Mouse (Mus musculus): Measurements from ENCODE around the gene Olfr1426. TPM values are rescaled to one million over a fixed set of nuclear protein-coding genes. Genes with fewer than 3 reads are reported as not detected.

Olfr1426 gene
- polyA plus RNA-seq (2015; fragmentation: Illumina TruSeq; extraction: RNeasy Lipid Tissue Mini Kit (QIAGEN cat#74804); ENCODE audit: insufficient read depth, low replicate concordance), result not detected

DNA sequence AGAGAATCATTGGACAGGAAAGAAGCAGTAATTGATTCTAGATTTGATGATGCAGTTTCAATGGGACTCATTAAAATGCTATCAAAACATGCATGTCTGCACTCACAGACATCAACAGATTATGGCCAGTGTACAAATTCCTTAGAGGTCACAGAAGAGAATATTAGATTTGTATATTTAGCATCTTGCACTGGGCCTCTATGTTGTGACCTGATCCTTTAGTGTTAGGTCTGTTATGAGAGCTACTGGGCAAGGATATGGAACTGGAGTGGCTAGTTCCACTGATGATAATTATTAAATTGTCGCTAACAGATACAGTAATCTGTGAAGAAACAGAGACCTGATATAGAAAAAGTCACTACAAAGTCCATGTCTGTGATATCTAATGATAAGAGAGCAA is at the start of gene Olfr1426:
Gene Olfr1426 (minus strand): TSS at position 101 of the 400 bp plus-strand sequence.

DNA sequence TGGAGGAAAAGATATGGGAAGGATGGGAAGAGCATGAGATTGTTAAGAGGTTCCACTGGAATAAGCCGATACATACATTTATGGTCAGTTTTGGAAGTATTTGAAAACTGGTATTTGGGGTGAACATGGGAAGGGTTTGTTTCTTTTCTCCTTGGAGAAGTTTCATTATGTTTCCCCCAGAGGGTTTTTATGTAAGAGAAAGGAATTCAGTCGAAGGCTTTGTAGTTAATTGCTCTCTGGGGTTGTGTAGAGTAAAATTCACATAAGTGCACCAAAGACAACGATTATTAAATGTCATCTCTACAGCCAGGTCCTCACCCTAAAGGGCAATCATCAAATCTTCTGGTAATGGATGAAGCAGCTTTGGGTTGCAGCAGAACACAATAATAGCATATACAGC is 31.3 kb upstream of the Olfr1426 start, which contains the start of gene Olfr76:
Gene Olfr76 (minus strand): TSS at position 101 of the 400 bp plus-strand sequence.

DNA sequence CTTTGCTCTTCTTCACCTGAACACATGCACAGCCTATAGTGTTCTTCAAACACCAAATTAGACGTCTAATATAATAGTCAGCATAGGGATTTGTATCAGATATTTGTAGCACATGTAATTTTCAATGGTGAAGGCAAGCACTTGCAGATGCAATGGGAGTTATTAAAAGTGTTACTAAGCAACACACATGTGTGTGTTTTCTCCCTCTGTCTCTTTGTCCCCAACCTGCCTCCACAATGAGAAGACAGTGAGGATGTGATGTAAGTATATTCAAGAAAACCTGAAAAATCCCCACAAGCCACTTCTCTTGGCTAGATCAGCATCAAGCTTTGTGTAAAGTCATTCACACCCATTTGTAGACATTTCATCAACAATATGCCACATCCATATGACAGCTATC is 24.0 kb upstream of the Olfr1426 start, which contains the start of gene Olfr1428:
Gene Olfr1428 (minus strand): TSS at position 101 of the 400 bp plus-strand sequence.

DNA sequence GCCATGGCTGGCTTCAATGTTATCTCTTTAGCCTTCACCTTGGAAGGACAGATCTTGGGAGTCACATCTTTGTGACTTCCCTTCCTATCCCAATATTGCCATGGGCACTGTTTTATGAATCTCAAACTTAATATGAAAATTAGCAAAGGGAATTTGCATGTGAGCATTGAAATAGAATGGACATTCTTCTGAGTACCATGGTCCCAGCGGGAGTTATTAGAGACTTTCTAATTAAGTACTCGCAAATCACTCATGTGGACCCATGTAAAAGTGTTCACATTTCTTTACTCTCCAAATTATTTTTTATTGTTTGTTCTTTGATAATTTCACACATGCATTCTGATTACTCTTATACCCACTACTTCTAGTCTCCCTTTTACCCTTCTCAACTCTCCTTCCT is 11.4 kb upstream of the Olfr1426 start, which contains the start of gene Olfr1427:
Gene Olfr1427 (minus strand): TSS at position 101 of the 400 bp plus-strand sequence.

DNA sequence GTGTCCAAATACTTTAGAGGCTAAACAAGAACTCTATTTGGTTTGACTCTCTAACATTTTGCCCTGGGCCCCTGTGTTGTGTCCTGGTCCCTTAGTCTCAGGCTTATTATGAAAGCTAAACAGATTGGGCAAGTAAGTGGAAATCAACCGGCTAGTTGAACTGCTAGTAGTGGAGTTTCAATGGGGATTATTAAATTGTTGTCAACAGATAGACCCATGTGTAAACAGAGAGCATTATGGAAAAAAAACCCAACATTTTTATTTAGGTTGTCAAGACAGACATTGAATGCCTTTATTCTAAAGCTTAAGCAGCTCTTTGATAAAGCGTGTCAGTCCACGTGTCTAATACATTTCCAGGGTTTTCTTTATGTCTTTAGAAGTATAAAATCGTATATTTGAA is 14.2 kb downstream of the Olfr1426 start, which contains the start of gene Olfr1425:
Gene Olfr1425 (minus strand): TSS at position 101 of the 400 bp plus-strand sequence.

DNA sequence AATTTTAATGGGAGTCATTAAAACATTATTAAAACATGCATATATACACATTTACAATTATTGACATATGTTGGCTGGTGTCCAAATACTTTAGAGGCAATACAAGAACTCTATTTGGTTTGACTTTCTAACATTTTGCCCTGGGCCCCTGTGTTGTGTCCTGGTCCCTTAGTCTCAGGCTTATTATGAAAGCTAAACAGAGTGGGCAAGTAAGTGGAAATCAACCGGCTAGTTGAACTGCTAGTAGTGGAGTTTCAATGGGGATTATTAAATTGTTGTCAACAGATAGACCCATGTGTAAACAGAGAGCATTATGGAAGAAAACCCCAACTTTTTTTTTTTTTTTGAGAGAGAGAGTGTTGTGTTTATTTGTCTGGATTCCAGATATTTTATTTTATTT is 29.2 kb downstream of the Olfr1426 start, which contains the start of gene Olfr1424:
Gene Olfr1424 (minus strand): TSS at position 101 of the 400 bp plus-strand sequence.

DNA sequence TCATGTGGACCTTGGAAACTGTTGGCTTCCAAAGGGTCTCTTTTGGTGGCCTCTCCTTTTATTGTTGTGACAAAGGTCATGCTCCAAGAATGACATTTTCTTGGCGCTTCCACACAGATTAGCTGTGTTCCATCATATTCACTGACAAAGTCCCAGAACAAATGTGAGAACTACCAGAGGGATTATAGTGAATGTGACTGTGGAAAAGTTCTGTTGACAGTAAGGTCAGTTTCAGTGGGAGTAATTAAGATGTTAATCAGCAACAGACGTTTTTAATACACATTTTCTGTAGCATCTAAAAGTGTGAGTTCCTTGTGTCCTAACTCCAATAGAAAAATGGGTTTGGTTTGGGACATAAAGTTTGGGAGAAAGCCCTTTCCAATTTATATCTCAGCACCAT is 50.6 kb downstream of the Olfr1426 start, which contains the start of gene Olfr1423:
Gene Olfr1423 (minus strand): TSS at position 101 of the 400 bp plus-strand sequence.

Other genes with a start within 250 kb of the Olfr1426 start
- gene Olfr1418, start 230.9 kb downstream of the Olfr1426 start, polyA plus RNA-seq (2015; fragmentation: Illumina TruSeq; extraction: RNeasy Lipid Tissue Mini Kit (QIAGEN cat#74804); ENCODE audit: insufficient read depth, low replicate concordance), result not detected
- not detected for gene Olfr1419, start 216.9 kb downstream of the Olfr1426 start, polyA plus RNA-seq (2015; fragmentation: Illumina TruSeq; extraction: RNeasy Lipid Tissue Mini Kit (QIAGEN cat#74804); ENCODE audit: insufficient read depth, low replicate concordance)
- not detected for gene Olfr1420, start 205.4 kb downstream of the Olfr1426 start, polyA plus RNA-seq (2015; fragmentation: Illumina TruSeq; extraction: RNeasy Lipid Tissue Mini Kit (QIAGEN cat#74804); ENCODE audit: insufficient read depth, low replicate concordance)
- 38.9 TPM for gene Patl1, start 179.6 kb downstream of the Olfr1426 start, polyA plus RNA-seq (2015; fragmentation: Illumina TruSeq; extraction: RNeasy Lipid Tissue Mini Kit (QIAGEN cat#74804); ENCODE audit: insufficient read depth, low replicate concordance)
- gene Osbp, start 126.1 kb downstream of the Olfr1426 start, polyA plus RNA-seq (2015; fragmentation: Illumina TruSeq; extraction: RNeasy Lipid Tissue Mini Kit (QIAGEN cat#74804); ENCODE audit: insufficient read depth, low replicate concordance), result 48.5 TPM
- gene Olfr1423, start 50.7 kb downstream of the Olfr1426 start, polyA plus RNA-seq (2015; fragmentation: Illumina TruSeq; extraction: RNeasy Lipid Tissue Mini Kit (QIAGEN cat#74804); ENCODE audit: insufficient read depth, low replicate concordance), result not detected
- gene Olfr1424, start 29.3 kb downstream of the Olfr1426 start, polyA plus RNA-seq (2015; fragmentation: Illumina TruSeq; extraction: RNeasy Lipid Tissue Mini Kit (QIAGEN cat#74804); ENCODE audit: insufficient read depth, low replicate concordance), result not detected
- not detected for gene Olfr1425, start 14.3 kb downstream of the Olfr1426 start, polyA plus RNA-seq (2015; fragmentation: Illumina TruSeq; extraction: RNeasy Lipid Tissue Mini Kit (QIAGEN cat#74804); ENCODE audit: insufficient read depth, low replicate concordance)
- gene Olfr1427, start 11.3 kb upstream of the Olfr1426 start, polyA plus RNA-seq (2015; fragmentation: Illumina TruSeq; extraction: RNeasy Lipid Tissue Mini Kit (QIAGEN cat#74804); ENCODE audit: insufficient read depth, low replicate concordance), result not detected
- gene Olfr1428, start 23.9 kb upstream of the Olfr1426 start, polyA plus RNA-seq (2015; fragmentation: Illumina TruSeq; extraction: RNeasy Lipid Tissue Mini Kit (QIAGEN cat#74804); ENCODE audit: insufficient read depth, low replicate concordance), result not detected
- not detected for gene Olfr76, start 31.2 kb upstream of the Olfr1426 start, polyA plus RNA-seq (2015; fragmentation: Illumina TruSeq; extraction: RNeasy Lipid Tissue Mini Kit (QIAGEN cat#74804); ENCODE audit: insufficient read depth, low replicate concordance)
- gene Olfr1555-ps1, start 78.1 kb upstream of the Olfr1426 start, polyA plus RNA-seq (2015; fragmentation: Illumina TruSeq; extraction: RNeasy Lipid Tissue Mini Kit (QIAGEN cat#74804); ENCODE audit: insufficient read depth, low replicate concordance), result not detected
- gene Olfr1431, start 108.6 kb upstream of the Olfr1426 start, polyA plus RNA-seq (2015; fragmentation: Illumina TruSeq; extraction: RNeasy Lipid Tissue Mini Kit (QIAGEN cat#74804); ENCODE audit: insufficient read depth, low replicate concordance), result not detected
- not detected for gene Olfr1432, start 140.6 kb upstream of the Olfr1426 start, polyA plus RNA-seq (2015; fragmentation: Illumina TruSeq; extraction: RNeasy Lipid Tissue Mini Kit (QIAGEN cat#74804); ENCODE audit: insufficient read depth, low replicate concordance)
- not detected for gene Olfr262, start 149.6 kb upstream of the Olfr1426 start, polyA plus RNA-seq (2015; fragmentation: Illumina TruSeq; extraction: RNeasy Lipid Tissue Mini Kit (QIAGEN cat#74804); ENCODE audit: insufficient read depth, low replicate concordance)
- not detected for gene Olfr235, start 169.0 kb upstream of the Olfr1426 start, polyA plus RNA-seq (2015; fragmentation: Illumina TruSeq; extraction: RNeasy Lipid Tissue Mini Kit (QIAGEN cat#74804); ENCODE audit: insufficient read depth, low replicate concordance)
- not detected for gene Olfr1434, start 187.8 kb upstream of the Olfr1426 start, polyA plus RNA-seq (2015; fragmentation: Illumina TruSeq; extraction: RNeasy Lipid Tissue Mini Kit (QIAGEN cat#74804); ENCODE audit: insufficient read depth, low replicate concordance)
- gene Olfr1436, start 207.1 kb upstream of the Olfr1426 start, polyA plus RNA-seq (2015; fragmentation: Illumina TruSeq; extraction: RNeasy Lipid Tissue Mini Kit (QIAGEN cat#74804); ENCODE audit: insufficient read depth, low replicate concordance), result not detected
- gene Olfr1437, start 233.1 kb upstream of the Olfr1426 start, polyA plus RNA-seq (2015; fragmentation: Illumina TruSeq; extraction: RNeasy Lipid Tissue Mini Kit (QIAGEN cat#74804); ENCODE audit: insufficient read depth, low replicate concordance), result not detected
- gene Olfr1438-ps1, start 243.9 kb upstream of the Olfr1426 start, polyA plus RNA-seq (2015; fragmentation: Illumina TruSeq; extraction: RNeasy Lipid Tissue Mini Kit (QIAGEN cat#74804); ENCODE audit: insufficient read depth, low replicate concordance), result not detected